Mouse (Mus musculus): ENCODE measurements at regions not wholly inside any gene's neighbourhood (a gene's known extent, or its start where the extent isn't known, plus 50 kb on each side); places are given as distances from the start of the nearest gene placed in this dataset.

DNA sequence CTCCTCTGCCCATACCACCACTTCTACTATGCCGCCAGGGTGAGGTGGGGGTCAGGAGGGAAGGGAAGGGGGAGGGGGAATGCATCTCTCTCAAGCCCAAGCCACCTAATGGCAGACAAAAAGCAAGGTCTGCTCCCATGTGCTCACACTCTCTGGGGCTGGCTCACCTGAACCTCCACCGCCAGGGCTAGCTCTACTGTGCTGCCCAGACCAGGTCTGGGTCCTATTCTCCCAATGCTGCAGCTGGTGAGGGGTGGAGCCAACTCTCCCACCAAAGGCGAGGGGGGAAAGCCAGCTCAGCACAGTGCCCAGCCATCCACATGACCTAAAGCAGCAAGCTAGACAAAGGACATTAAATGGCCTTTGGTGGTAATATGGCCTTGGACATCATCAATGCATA is 158.6 kb downstream of the Chic2 start:
- intact Hi-C loops (cut with DNase I): no loop called here

DNA sequence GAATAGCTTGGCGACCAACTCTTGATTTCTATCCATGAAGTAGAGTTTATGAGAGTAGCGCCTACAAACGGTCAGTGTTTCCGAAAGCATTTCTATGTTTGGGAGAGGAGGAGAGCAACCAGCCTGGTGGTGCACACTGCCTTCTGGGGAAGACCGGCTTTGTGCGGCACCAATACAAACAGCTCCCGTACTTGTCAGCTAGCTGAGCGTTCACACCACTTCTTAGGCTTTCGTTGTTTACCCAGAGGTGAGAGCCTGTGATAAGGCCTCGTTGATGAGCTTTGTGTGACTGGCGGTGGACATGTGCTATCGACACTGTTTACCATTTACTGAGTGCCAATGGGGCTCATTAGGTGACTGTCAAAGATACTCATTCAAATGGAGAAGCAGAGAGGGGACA is 162.0 kb downstream of the Chic2 start:
- intact Hi-C loops (cut with DNase I): no loop called here

DNA sequence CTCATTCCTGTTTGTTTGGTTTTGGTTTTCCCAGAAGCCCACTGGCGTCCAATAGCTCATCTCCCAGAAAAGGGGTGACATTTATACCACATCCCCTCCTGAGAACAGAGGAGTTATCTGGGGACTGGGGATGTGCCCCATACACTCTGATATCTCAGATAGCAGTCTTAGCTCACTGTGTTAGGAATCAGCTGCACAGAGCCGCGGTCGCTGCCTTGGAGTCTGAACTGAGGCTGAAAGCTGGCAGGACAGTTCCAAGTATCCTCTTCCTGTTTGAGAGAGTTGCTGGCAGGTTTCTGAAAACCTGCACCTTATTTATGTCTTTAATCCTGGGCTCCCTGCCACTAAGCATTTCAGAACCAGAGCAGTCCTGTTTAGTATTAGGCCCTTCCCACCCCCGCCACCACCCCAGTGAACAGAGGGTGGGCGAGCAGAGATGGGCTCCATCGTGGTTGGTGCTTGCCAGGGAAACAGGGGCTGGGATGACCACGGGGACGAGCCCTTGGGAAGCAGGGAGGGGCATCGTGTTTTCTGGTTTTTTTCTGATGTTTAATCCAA is 163.8 kb downstream of the Chic2 start:
- intact Hi-C loops (cut with DNase I): no loop called here

DNA sequence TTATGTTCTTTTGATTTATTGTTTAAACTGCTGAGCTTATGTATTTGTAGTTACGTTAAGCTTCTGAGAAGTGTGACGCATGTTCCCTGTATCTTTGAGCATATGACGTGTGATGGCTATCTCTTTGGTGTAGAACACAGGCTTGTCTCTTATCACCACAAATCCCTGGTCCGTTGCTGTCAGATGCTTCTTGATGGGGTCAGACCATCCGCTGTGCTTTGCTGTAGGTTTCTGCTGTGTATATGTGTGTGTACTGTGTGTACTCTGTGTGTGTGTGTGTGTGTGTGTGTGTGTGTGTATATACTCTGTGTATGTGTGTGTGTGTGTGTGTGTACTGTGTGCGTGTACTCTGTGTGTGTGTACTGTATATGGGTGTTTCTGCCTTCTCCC is 164.5 kb downstream of the Chic2 start:
- intact Hi-C loops (cut with DNase I): no loop called here

DNA sequence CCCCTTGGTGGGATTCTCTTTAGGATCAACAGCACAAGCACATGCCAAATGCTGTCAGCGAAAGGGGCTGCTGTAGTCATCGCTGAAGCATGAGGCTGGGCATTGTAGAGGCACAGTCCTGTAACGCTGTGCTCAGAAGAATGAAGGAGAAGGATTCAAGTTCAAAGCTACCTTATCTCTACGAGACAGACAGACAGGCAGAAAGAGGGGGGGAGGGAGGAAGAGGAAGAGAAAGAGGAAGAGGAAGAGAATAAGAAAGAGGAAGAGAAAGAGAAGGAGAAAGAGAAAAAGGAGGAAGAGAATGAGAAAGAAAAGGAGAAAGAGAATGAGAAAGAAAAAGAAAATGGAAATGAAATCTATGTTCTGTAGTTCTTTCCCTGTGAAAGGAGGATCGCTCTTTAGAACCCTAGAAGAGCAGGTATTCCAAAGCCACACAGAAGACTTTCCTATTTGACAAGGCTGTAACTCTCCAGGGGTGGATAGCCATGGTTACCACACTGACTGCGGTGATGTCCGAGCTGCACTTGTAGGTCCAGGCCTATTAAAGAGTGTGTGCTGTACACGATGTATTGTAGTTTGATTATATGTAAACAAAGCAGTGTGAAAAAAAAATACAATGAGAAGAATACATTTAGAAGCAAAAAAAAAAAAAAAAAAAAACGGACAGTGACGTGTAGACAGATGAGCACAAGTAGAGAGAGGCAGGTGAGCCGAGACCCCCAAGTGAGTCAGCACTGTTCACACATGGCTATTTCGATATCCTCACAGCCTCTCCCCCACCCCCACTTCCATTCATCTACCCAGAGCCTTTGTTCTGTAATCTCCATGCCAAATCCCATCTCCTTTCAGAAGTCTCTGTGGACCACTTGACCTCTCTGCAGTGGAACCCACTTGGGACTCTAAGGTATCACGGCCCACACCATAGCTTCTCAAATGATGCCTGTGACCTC is 165.2 kb downstream of the Chic2 start:
- intact Hi-C loops (cut with DNase I): no loop called here

DNA sequence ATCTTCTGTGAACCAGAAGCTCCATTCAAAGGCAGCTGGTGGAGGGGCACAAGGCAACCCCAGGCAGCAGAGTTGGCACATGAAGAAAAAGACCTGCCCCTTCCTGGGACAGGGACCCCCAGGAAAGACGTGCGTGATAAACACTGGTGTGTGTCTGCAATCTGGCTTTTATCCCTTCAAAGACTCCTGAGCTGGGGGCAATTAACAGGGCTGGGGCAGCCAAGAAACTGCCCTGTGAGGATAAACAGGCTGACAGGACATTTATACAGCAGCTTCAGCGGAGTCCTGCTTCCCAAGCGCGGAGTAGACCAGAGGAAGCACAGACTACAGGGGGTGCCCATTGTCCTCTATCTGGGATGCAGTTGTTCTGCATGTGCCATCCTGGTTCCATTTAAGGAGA is 167.0 kb downstream of the Chic2 start:
- intact Hi-C loops (cut with DNase I): no loop called here

DNA sequence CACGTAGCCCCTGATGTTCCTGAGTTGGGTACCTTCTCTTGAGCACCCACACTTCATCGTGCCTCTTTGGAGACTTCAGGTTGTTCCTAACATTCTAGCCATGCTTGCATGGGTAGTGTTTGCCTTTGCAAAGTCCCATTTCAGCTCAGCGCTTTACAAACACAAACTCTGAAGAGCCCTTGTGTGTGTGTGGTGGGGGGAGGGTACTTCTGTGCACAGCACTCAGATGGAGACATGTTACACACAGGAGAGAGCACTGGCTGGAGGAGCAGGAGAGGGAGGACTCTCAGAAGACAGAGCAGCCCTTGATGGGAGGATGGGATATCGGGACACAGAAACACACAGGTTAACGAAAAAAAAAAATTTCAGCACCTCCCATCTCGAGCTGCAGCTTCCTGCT is 167.4 kb downstream of the Chic2 start:
- intact Hi-C loops (cut with DNase I): no loop called here

DNA sequence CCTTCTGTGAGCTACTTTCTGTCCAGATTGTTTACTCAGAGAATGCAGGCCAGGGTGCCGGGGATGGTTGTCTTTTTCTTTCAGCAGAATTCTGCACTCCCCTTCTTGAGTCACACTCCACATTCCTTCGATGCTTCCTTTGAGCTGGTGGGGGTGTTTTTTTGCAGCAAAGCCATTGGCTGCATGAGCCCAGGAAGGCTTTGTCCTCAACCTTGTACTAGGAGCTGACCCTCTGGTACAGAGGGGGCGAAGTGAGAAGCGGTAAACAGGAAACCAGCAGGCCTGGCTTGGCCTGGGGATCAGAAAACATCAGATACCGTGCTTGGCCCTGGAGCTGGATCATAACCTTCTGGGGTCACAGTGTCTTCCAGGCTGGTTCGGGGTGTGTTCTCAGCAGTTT is 169.9 kb downstream of the Chic2 start:
- intact Hi-C loops (cut with DNase I): no loop called here

DNA sequence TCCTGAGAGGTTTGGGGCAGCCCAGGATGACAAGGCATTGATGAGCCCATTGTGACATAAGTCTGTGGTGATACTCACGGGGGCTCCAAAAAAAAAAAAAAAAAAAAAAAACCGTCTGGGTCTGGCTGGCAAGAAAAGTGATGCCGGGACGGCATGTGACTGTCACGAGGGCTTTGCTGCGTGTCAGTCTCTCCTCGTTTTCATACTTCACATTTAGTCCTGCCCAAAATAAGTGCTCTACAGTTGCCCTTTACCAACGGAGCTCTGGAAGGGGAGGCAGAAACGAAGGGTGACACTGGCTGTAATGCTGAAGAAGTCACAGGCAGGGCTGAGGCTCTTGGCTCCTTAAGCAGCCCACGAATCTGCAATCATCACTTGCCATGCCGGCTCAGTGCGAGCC is 167.9 kb upstream of the Lnx1 start:
- intact Hi-C loops (cut with DNase I): no loop called here

DNA sequence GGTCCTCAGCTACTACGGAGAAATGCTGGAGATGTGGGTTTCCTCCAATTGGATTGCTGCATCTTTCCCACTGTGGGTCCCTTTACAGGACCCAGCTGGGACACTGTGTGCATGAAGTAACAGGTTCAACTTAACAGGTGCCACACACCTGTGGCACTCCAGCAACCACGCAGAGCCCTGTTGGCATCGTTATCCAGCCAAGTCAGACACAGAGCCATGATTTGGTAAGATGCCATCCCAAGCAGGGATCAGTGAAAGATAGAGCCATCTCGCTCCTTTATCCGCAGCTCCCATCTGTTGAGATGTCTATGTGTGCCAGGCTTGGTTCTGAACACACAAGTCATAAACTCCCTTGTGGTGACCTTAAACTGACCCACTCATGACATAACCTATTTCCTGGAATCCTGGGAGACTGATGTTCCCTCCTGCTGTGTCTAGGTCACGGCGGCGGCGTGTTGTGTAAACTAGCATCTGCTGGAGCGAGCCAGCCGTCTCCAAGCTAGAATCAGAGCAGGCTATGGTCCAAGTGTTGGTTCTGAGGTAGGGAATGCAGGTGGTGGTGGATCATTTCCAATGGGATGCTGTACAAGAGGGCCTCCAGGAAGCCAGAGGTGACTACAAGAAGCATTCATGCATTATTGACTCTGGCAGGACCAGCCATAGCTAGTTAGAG is 164.5 kb upstream of the Lnx1 start:
- intact Hi-C loops (cut with DNase I): no loop called here

DNA sequence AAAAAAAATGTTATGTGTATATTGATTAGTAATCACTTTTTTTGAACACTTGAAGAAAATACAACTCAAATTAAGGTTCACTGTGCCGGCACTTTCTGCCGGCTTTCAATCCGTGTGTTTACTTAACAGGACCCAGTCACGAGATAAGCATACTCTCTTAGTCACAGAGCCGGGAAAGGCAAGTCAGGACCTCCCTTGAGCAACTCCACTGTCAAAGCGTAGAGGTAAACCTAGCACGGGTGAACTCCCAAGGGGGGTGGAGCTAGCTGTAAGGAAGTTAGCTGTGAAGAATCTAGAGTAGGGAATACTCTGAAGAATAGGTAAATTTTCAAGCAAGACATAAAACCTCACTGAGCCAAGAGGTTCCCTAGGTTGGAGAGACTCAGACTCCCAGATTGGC is 164.0 kb upstream of the Lnx1 start:
- intact Hi-C loops (cut with DNase I): no loop called here

DNA sequence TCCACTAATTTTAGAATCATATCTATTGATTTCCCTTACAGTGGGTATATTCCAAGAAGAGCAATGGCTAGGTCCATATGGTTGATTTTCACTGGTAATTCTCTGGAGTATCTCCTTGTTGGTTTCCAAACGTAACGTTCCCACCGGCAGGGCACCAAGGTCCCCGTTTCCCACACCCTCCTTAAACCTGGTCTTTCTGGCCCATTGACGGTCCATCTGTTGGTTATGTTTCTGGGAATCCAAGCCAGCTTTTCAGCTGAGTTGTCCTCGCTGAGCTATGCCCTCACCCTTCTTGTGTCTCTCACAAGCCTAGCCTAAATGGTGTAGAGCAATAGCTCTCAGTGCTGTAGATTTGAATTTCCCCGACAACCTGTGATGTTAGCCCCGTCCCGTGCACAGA is 162.7 kb upstream of the Lnx1 start:
- intact Hi-C loops (cut with DNase I): no loop called here

DNA sequence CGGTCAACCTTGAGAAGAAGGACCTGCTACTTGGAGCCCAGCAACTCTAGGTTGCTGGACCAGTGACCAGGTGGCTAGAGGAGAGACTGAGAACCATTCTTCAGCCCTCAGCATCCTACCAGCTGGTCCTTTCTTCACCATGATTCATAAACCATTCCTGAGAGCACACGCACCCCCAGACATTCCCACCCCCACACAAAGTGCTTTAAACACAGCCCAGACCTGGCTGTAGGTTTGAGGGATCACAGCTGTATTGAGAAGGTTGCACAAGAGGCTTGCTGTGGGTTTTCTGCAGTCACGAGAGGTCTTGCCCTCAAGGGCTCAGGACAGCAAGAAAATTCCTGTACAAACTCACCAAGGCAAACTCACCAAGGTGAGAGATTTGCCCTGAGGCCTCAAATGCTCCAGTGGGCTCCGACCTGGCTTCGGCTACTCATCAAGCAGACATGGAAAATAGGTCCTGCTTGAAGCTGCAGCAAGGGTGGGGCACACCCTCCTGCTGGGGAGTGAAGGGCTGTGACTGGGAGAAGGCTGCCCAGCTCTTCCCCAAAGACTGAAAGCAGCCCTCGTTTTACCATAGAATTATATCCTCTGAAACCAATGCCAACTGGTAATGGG is 161.9 kb upstream of the Lnx1 start:
- intact Hi-C loops (cut with DNase I): no loop called here

DNA sequence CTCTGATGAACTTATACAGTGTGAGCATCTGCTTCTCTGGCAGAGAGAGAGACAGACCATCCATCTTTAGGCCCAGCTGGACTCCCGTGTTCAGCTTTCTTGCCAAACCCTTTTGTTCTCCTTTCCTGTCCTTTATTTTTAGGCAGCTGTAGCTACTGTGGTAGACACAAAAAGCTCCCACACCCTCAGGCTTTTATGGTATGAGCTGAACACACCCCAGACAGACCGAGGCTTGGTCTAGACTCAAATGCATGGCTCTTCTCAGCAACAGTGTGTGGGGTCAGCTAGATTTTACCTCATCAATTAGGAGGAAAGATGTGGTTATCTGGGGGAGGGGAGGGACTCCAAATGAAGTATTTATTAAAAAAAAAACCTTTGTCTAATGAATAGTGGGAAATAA is 158.6 kb upstream of the Lnx1 start:
- intact Hi-C loops (cut with DNase I): no loop called here

DNA sequence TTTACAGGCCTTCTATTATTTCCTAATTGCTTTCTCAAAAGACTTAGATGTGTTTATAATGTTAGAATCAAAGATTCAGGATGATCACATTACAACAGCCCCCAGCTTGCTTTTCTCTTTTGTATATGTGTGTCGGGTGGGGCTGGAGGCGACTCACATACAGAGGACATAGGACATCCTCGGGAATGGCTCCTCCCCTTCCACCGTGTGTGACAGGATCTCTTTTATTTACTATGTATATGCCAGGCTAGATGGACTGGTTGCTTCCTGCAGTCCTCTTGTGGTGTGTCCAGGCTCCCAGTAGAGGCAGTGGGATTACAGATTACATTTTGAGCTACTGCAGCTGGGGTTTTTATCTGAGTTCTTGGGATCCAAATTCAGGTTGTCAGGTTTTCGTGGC is 155.1 kb upstream of the Lnx1 start:
- intact Hi-C loops (cut with DNase I): no loop called here

DNA sequence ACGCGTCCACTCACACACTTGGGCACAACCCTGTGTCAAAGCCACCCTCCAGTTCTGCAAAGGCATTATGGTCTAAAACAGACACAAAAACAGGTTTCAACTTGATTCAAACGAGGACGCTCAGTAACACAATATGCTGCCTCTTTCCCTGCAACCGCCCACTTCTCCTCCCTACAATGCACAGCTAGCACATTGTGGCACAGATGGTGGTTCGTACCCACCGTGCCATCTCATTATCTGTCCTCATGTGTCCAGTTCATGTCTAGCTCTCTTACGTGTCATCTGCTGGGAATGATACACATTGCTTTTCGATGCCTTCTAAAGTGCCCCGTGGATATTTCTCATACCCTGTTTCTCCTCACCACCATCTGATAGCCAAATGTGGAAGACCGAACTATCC is 154.4 kb upstream of the Lnx1 start:
- intact Hi-C loops (cut with DNase I): no loop called here

DNA sequence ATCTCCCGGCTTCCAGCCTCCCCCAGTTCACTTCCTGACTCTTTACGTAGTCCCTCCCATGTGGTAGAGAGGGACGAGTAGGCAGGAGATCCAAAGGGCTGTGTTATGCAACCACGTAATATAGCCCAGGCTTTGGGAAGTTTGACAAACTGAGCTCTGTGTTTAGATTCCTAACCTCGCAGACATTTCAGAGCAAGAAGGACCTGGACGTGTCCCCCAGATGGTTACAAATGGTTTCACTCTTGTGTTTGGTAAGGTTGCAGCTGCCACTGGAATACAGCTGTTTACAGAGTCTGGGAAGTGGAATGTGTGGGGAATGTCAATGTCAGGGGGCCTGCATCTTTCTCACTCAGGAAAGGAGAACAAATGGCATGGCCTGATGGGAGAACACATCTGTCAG is 145.1 kb upstream of the Lnx1 start:
- intact Hi-C loops (cut with DNase I): no loop called here

DNA sequence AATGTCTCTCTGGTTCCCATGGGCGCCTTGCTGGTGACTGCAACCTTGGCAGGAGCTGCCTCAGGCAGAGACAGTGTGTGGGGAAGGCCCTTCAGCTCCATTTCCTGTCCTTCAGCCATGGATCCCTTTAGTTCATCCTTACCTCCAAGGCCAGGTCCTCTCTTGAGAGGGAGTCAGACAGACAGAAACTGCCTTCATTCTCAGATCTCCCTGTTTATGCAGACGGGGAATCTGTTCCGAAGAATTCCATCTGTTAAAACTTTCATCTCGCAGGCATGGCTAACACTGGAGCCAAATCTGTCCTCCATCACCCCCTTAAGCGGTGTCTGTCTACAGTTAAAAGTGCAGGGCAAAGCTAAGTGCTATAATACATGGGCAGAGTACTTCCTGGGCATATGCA is 144.0 kb upstream of the Lnx1 start:
- intact Hi-C loops (cut with DNase I): no loop called here

DNA sequence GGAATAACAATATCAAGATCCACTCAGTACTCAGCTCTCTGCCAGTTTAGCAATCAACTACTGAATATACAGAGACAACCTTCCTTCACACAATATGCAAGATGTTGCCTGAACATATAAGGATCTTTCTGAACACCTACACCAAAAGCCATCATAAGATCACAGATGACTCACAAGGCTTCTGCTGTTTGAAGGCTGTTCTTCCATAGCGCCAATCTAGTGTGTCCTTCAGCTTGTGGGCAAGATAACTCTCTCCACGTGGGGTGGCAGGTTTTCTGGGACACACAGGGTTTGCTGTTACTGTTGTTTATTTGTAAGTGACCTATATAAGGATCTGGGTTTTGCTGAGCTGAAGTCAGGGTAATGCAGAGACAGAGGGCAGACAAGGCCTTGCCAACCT is 131.7 kb upstream of the Lnx1 start:
- intact Hi-C loops (cut with DNase I): no loop called here

DNA sequence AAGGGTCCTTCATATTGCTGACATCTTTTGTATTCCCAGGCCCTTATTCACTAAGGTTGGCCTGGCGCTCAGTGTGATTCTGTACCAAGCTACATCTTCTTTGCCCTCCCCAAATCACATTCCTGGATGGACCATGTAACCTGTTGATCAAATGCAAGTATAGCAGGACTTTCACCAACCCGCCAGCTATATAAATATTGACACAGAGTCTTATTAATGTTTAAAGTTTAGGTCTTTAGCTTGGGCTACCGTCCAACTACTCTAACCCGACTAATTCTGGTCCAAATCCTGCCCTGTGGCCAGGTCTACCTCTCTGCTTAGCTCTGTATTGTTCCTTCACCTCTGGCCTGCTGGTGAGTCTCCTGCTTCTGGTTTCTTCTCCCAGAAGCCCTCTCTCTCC is 131.2 kb upstream of the Lnx1 start:
- intact Hi-C loops (cut with DNase I): no loop called here

DNA sequence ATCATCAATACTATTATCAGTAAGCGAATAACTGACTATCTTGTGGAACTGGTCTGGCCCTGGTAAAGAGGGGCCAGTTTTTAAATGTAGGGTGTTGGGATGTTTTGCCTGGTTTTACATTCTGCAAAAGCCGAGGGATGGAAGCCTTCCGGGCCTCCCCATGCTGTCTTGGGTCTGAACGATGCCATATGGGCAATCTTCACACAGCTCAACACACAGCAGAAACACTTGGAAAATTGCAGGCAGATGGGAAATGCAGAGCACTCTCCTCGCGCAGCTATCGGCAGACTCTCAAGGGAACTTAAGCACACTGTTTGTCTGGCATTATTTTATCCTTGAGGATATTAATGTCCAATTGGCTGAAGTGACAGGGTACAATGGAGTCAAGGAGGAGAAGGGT is 129.3 kb upstream of the Lnx1 start:
- intact Hi-C loops (cut with DNase I): no loop called here

DNA sequence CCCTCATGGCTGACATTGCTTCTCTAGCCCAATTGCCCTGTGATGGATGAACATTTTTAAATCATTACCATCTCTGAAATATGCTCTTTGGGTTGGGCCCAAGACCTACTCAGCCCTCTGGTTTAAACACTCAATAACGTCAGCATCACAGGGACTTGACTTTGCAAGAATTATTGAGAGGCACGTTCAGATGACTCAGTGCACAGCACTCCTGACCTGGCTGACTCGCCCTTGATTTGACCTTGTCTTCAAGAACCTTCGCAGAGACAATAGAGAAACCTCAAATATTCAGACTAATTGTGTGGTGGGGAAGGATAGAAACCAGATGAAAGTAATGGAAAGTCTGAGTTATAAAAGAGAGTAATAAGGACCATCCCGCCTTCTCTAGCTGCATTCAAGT is 127.9 kb upstream of the Lnx1 start:
- intact Hi-C loops (cut with DNase I): no loop called here
